Mouse (Mus musculus) kidney, postnatal 25 days (tissue): ENCODE measurements around the gene Dnah17.

Experiments
- DNase-seq, 2 experiments: peaks; one replicate each; pipeline ENCODE4 v3.0.0; 2021; ENCODE audit warnings: mixed read lengths in 2 of 2

Gene Dnah17

GRCm38 (mm10) chr11:117993190-117994175 lies 137.0 kb downstream of the Dnah17 start:
- DNase-seq: no peak

- peak in 1 of 2 experiments; percentile 61 for DNase-seq
These were observed 138.6 kb downstream of the Dnah17 start for GRCm38 (mm10) chr11:117991502-117992470.

- no peak for DNase-seq
These were observed 140.5 kb downstream of the Dnah17 start for GRCm38 (mm10) chr11:117989926-117990325.

GRCm38 (mm10) chr11:117989241-117989640 lies 141.2 kb downstream of the Dnah17 start:
- no peak for DNase-seq

- DNase-seq: peak in 1 of 2 experiments; percentile 44
These were observed 142.5 kb downstream of the Dnah17 start for GRCm38 (mm10) chr11:117987968-117988367.

GRCm38 (mm10) chr11:117987032-117987451 lies 143.4 kb downstream of the Dnah17 start:
- no peak for DNase-seq

- peak; percentile 90 to 94 for DNase-seq
These were observed 144.1 kb downstream of the Dnah17 start, which contains the start of gene Pgs1 for GRCm38 (mm10) chr11:117986126-117987031. Pgs1 (plus strand) TSS chr11:117986292.

GRCm38 (mm10) chr11:117983770-117984169 lies 146.7 kb downstream of the Dnah17 start:
- no peak for DNase-seq

GRCm38 (mm10) chr11:117982426-117982825 lies 148.0 kb downstream of the Dnah17 start:
- DNase-seq: peak; percentile 40 to 72

- DNase-seq: no peak
These were observed 151.0 kb downstream of the Dnah17 start for GRCm38 (mm10) chr11:117979388-117979787.

- DNase-seq: no peak
These were observed 152.6 kb downstream of the Dnah17 start for GRCm38 (mm10) chr11:117977694-117978360.

- DNase-seq: peak; percentile 76 to 79
These were observed 154.3 kb downstream of the Dnah17 start for GRCm38 (mm10) chr11:117976081-117976582.

GRCm38 (mm10) chr11:117975211-117975967 lies 155.0 kb downstream of the Dnah17 start:
- no peak for DNase-seq

- no peak for DNase-seq
These were observed 155.9 kb downstream of the Dnah17 start for GRCm38 (mm10) chr11:117974327-117975125.

- no peak for DNase-seq
These were observed 156.9 kb downstream of the Dnah17 start for GRCm38 (mm10) chr11:117973569-117973968.

GRCm38 (mm10) chr11:117972656-117973558 lies 157.5 kb downstream of the Dnah17 start:
- no peak for DNase-seq
